Mouse (Mus musculus) kidney, embryonic 15.5 days (tissue): ENCODE data around the gene Msantd1. TPM values are rescaled to one million over a fixed set of nuclear protein-coding genes. Genes with fewer than 3 reads are reported as not detected.
A peak's percentile ranks its signal among the peaks of the same experiment; 100 is the strongest.
"Not testable (repeated sequence)": the region's sequence is repeated elsewhere in the genome, so short reads cannot be mapped to it uniquely, and the experiment has no call there.

Experiments used
- ATAC-seq: fragments of 200-750 bp; cut with Nextera tagmentation; replicated peaks from 2 replicates; pipeline ENCODE4 v1.8.0; 2017; ENCODE audit warnings: moderate TSS enrichment; ENCODE audit not compliant: low FRiP score
- H3K27ac ChIP-seq: fragments of 300-500 bp; sonication (generic); 2 replicates; pipeline ENCODE4 v1.5.1; 2015; ENCODE audit warnings: mild to moderate bottlenecking, inconsistent platforms
- H3K27me3 ChIP-seq: fragments of 300-500 bp; sonication (generic); 2 replicates; pipeline ENCODE4 v1.6.1; 2015; ENCODE audit warnings: inconsistent platforms
- H3K36me3 ChIP-seq: fragments of 300-500 bp; sonication (generic); 2 replicates; pipeline ENCODE4 v1.6.1; 2015; ENCODE audit warnings: inconsistent platforms
- H3K4me1 ChIP-seq: fragments of 300-500 bp; sonication (generic); 2 replicates; pipeline ENCODE4 v1.6.1; 2015; ENCODE audit warnings: inconsistent platforms
- H3K4me2 ChIP-seq: fragments of 300-500 bp; sonication (generic); 2 replicates; pipeline ENCODE4 v1.6.1; 2015; ENCODE audit warnings: moderate library complexity, mild to moderate bottlenecking, inconsistent platforms
- H3K4me3 ChIP-seq: fragments of 300-500 bp; sonication (generic); replicated peaks from 2 replicates; pipeline ENCODE4 v1.5.1; 2015; ENCODE audit warnings: mild to moderate bottlenecking, inconsistent platforms
- H3K9ac ChIP-seq: fragments of 300-500 bp; sonication (generic); 2 replicates; pipeline ENCODE4 v1.6.1; 2015; ENCODE audit warnings: mild to moderate bottlenecking, inconsistent platforms
- H3K9me3 ChIP-seq: fragments of 300-500 bp; sonication (generic); replicated peaks from 2 replicates; pipeline ENCODE4 v1.6.1; 2016; ENCODE audit warnings: inconsistent platforms
- WGBS: fragments of 180-500 bp; shearing (Covaris S2); methylation state at CpG from one replicate; pipeline ENCODE4 v1.1.7; 2015; ENCODE audit warnings: mixed read lengths; 5-methylcytosine and 5-hydroxymethylcytosine counted together
- polyA plus RNA-seq: library from polyadenylated mRNA; unstranded; fragments of >200 nt; fragmentation: Nextera tagmentation; extraction: Ambion mirVana; gene quantifications from 2 replicates; pipeline ENCODE4 v1.2.1, GENCODE M21; 2015

Msantd1 gene
- polyA plus RNA-seq, result 0.42 and 0.68 TPM in 2 replicates

DNA sequence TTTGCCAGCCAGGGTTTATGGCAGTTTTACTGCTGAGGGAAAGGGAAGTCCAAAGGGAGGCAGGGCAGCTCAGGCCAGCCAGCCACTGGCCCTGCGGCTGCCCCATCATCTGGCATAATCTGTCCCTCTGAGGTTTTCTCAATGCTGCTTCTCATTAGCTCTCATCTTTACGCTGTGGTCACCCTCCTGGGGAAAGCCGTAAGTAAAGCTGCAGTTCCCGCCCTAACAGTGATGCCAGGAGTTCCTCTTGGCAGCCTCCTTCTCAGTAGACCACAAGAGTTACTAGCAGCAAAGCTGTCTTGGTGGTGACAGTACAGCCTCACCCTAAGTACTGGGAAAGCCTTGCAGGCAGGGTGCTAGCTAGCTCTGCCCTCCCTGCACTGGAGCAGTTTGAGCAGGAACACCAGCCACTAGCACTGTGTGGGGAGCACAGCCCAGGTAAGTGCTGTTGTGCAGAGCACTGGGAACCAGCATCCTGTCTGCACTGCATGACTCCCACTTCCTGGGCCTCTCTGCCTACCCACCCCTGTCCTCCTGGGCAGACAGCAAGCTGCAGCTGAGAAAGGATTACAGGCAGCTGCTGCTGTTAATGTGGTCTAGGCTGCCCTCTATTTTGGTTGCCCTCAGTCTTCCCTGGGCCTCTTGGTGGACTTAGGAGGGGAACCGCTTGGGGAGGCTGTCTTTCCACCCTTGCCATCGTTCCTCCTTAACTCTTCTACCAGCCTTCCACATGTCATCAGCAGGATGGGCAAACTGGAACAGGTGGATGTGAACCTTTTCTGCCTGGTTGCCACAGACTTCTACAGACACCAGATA lies at the start of gene Msantd1:
Gene Msantd1, plus strand, starts transcription at position 103 of the 816 bp plus-strand sequence.
- WGBS, result 79% methylated on average over 6 of the region's 6 CpGs
- no peak within 1 kb of the TSS for H3K27ac ChIP-seq
- H3K9ac ChIP-seq, result no peak within 1 kb of the TSS
- no peak for ATAC-seq
- H3K4me1 ChIP-seq, result no peaks in the 10 kb centered on the region
- H3K36me3 ChIP-seq, result peaks cover 65% of the 10 kb centered on the region
- H3K9me3 ChIP-seq, result no peaks in the 10 kb centered on the region
- no peaks in the 10 kb centered on the region for H3K27me3 ChIP-seq
- no peak within 1 kb of the TSS for H3K4me3 ChIP-seq
- no peak within 1 kb of the TSS for H3K4me2 ChIP-seq

DNA sequence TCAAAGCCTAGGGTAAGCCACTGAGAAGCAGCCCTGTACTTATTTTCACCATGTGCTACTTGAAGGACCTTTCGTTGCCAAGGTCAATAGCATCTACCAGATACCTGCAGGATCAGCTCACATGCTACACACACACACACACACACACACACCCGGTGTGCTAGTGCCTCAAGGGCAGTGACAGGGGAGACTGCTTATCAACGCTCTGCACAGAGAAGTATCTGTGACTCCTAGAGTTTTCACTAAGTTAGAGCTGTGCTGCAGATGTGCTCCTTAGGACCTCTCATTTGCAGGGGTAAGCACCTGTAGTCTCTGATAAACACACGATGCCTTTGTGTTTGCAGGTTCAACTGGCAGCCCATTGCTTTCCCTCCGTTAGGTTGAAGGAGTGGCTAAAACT lies 42.4 kb upstream of the Msantd1 start:
- Histone ChIP-seq H3K27me3 (no peaks in the 10 kb centered on the region), H3K4me1 (no peaks in the 10 kb centered on the region), H3K4me2 (no peak overlapping the region), H3K27ac (no peak overlapping the region), H3K9ac (no peak overlapping the region), H3K4me3 (no peak overlapping the region), H3K36me3 (peaks cover 64% of the 10 kb centered on the region), H3K9me3 (no peaks in the 10 kb centered on the region)
- WGBS, result 92% methylated on average over 5 of the region's 5 CpGs
- ATAC-seq, result no peak

DNA sequence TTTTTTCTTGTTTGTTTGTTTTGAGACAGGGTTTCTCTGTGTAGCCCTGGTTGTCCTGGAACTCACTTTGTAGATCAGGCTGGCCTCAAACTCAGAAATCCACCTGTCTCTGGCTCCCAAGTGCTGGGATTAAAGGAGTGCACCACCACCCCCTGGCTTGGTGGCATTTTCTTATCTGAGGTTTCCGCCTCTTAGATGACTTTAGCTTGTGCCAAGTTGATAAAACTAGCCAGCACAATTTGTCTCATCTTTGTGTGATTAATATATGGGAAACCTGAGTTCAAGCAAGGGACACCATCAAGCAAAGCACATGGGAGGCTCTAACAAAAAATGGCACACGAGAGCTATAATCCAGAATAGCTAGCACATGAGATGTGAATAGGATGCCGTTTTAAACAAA lies 27.5 kb upstream of the Msantd1 start:
- H3K27me3 ChIP-seq, H3K9ac ChIP-seq, H3K4me2 ChIP-seq, ATAC-seq, H3K27ac ChIP-seq, H3K4me1 ChIP-seq, H3K9me3 ChIP-seq, H3K4me3 ChIP-seq: not testable (repeated sequence)
- peaks cover 87% of the 10 kb centered on the region for H3K36me3 ChIP-seq
- WGBS, result 94% methylated on average over 3 of the region's 3 CpGs

DNA sequence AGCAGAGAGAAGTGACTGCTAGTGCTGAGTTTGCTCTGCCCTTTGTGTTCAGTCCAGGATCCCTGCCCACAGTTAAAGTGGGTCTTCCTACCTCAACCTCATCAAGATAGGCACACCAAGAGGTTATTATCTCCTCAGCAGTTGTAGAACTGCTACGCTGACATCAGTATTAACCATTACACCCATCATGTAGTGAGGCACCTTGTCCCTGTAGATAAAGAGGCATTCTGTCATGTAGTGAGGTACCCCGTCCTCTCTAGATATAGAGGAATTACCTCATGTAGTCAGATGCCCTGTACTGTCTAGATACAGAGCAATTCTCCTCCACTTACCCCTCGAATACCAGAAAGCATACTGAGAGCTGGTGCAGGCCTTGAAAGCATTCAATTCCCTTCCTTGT lies 26.8 kb upstream of the Msantd1 start:
- ATAC-seq, result peak; percentile 29; the same call in 1 of the 2 replicates
- Histone ChIP-seq H3K36me3 (peaks cover 82% of the 10 kb centered on the region), H3K4me1 (no peaks in the 10 kb centered on the region), H3K27me3 (no peaks in the 10 kb centered on the region), H3K9me3 (no peaks in the 10 kb centered on the region), H3K9ac (no peak overlapping the region), H3K27ac (no peak overlapping the region), H3K4me2 (no peak overlapping the region), H3K4me3 (no peak overlapping the region)
- 93% methylated on average over 3 of the region's 3 CpGs for WGBS

DNA sequence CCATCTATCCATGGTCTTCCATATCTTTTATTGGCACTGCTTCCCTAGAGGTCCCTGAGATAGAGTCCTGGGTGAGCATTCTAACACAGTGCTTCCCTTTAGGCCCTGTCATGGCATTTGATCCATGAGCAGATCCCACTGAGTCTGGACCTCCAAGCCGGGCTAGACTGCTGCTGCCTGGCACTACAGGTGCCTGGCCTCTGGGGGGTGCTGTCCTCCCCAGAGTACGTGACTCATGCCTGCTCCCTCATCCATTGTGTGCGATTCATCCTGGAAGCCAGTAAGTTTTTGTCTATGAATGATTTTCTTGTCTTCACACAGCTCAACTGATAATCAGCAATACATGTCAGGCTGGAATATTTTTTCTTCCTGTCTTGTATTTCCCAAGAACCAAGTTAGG lies 22.6 kb upstream of the Msantd1 start:
- H3K36me3 ChIP-seq, result peaks cover 83% of the 10 kb centered on the region
- no peak for ATAC-seq
- no peaks in the 10 kb centered on the region for H3K9me3 ChIP-seq
- H3K9ac ChIP-seq, result no peak overlapping the region
- no peaks in the 10 kb centered on the region for H3K27me3 ChIP-seq
- H3K4me3 ChIP-seq, result no peak overlapping the region
- no peak overlapping the region for H3K27ac ChIP-seq
- 90% methylated on average over 3 of the region's 3 CpGs for WGBS
- H3K4me1 ChIP-seq, result no peaks in the 10 kb centered on the region
- no peak overlapping the region for H3K4me2 ChIP-seq

DNA sequence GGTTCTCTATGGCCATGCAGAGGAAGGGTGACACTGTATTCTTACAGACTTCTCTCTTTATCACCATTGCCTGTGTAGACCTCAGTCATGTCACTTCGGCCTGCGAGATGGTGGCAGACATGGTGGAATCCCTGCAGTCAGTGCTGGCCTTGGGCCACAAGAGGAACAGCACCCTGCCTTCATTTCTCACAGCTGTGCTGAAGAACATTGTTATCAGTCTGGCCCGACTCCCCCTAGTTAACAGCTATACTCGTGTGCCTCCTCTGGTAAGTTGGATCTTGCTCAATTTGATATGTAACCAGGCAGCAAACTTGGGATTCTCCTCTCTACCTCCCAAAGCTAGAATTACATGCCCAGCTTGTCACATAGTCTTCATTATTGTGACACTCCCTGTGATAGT lies 18.6 kb upstream of the Msantd1 start:
- 90% methylated on average over 4 of the region's 4 CpGs for WGBS
- Histone ChIP-seq H3K9ac (no peak overlapping the region), H3K4me3 (no peak overlapping the region), H3K4me2 (no peak overlapping the region), H3K4me1 (no peaks in the 10 kb centered on the region), H3K27ac (no peak overlapping the region), H3K36me3 (peaks cover 88% of the 10 kb centered on the region), H3K27me3 (no peaks in the 10 kb centered on the region), H3K9me3 (no peaks in the 10 kb centered on the region)
- no peak for ATAC-seq

DNA sequence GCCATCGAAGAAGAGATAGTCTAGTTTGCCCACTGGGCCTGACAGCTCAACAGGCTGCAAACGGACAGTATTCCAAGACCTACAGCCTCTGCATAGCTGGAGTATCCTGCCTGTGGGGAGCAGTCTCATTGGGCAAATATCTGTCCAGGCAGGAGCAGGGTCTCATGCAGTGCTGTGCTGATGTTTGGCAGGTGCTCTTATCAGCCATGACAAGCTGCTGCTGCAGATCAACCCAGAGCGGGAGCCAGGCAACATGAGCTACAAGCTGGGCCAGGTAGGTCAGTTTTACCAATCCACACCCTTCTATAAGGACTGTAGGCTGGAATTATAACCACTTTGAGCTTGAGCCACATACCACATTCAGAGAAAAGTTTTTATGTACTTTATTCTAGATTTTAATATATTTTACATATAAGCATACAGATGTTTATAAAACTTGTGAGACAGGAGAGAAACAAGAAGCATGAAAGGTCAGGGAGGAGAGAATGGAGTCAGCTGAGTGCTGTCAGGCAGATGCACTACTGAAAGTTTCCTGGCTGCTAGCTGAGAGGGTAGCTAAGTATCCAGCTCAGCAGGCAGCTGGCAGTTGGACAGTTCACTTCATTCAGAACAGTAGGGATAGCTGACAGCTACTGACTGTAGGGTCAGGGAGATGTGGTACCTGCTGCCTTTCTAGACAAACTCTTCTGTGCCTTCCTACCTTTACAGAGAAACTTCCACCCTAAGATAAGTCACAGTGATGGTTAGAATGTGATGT lies 10.9 kb upstream of the Msantd1 start:
- H3K9ac ChIP-seq, result no peak overlapping the region
- H3K9me3 ChIP-seq, result no peaks in the 10 kb centered on the region
- H3K4me3 ChIP-seq, result no peak overlapping the region
- ATAC-seq, result peak; percentile 70; the same call in 1 of the 2 replicates
- H3K4me1 ChIP-seq, result no peaks in the 10 kb centered on the region
- no peak overlapping the region for H3K27ac ChIP-seq
- H3K27me3 ChIP-seq, result no peaks in the 10 kb centered on the region
- H3K36me3 ChIP-seq, result peaks cover 95% of the 10 kb centered on the region
- WGBS, result 92% methylated on average over 3 of the region's 3 CpGs
- H3K4me2 ChIP-seq, result no peak overlapping the region

DNA sequence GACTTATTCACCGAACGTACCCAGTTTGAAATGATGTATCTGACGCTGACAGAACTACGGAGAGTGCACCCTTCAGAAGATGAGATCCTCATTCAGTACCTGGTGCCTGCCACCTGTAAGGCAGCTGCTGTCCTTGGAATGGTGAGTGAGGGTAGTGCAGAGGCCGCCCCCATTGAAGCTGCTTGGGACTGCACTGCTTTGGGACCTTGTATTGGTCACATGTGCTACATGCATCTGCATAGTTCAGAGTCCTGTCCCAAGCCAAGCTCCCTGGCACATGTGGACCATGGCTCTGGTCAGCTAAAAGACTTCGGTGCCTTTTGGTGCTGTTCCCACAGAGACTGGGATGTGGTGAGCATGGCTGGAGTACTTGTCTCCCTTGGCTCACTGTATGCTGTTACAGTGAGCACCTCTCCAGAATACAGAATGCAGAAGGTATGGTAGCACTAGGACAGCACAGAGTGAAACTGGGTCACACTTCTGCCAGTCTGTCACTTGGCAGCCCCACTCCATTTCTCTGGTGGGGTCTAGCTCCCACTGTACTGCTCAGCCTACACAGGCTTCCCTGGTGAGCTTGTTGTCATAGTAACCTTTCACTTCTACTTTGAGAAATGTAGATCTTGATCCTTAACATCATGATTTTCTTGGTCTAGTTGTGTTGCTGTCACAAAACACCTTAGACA lies 7.9 kb upstream of the Msantd1 start:
- no peaks in the 10 kb centered on the region for H3K9me3 ChIP-seq
- H3K4me2 ChIP-seq, result no peak overlapping the region
- H3K9ac ChIP-seq, result no peak overlapping the region
- 96% methylated on average over 6 of the region's 6 CpGs for WGBS
- peaks cover 97% of the 10 kb centered on the region for H3K36me3 ChIP-seq
- no peaks in the 10 kb centered on the region for H3K27me3 ChIP-seq
- no peak for ATAC-seq
- no peak overlapping the region for H3K27ac ChIP-seq
- no peak overlapping the region for H3K4me3 ChIP-seq
- no peaks in the 10 kb centered on the region for H3K4me1 ChIP-seq

DNA sequence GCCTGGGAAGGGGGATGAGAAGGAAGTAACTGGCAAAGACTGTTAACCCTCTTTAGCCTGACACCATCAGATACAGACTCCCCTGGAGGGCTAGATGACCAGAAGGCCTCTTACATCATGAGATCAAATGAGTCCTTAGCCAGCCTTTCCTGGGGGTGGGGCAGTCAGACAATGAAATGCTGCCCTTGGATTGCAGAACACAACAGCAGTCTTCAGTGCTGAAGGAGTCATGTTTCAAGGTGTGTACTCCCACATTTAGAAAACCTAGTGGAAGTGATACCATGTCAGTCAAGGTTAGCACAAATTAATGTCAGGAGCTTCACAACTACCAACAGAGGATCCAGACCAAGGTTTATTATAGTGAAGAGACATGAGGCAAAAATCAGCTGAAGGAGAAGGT lies 5.4 kb upstream of the Msantd1 start:
- no peak for ATAC-seq
- Histone ChIP-seq H3K36me3 (peaks cover 97% of the 10 kb centered on the region), H3K9me3 (no peaks in the 10 kb centered on the region), H3K27me3 (no peaks in the 10 kb centered on the region), H3K4me1 (no peaks in the 10 kb centered on the region), H3K4me2 (no peak overlapping the region), H3K9ac (no peak overlapping the region), H3K27ac (no peak overlapping the region), H3K4me3 (no peak overlapping the region)

DNA sequence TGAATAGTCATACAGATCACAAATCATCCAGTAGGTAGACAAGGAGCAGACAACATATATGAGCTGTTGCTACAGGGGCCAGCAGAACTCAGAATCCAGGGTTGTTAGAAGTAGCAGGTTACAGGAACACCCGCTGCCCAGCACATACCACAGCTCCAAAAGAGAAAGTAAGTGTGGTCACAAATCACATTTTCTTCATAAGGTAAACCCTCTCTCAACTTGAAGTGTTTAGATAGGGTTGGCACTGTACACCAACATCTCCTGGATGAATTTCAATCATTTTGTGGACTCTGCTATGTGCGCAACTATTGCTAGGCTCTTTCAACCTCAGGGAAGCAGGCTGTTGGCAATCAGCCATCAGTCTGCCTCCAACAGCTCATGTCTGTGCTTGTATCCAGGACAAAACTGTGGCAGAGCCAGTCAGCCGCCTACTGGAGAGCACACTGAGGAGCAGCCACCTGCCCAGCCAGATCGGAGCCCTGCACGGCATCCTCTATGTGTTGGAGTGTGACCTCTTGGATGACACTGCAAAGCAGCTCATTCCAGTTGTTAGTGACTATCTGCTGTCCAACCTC lies 4.9 kb upstream of the Msantd1 start:
- Histone ChIP-seq H3K4me3 (no peak overlapping the region), H3K36me3 (peaks cover 97% of the 10 kb centered on the region), H3K27ac (no peak overlapping the region), H3K27me3 (no peaks in the 10 kb centered on the region), H3K4me2 (no peak overlapping the region), H3K9me3 (no peaks in the 10 kb centered on the region), H3K4me1 (no peaks in the 10 kb centered on the region), H3K9ac (no peak overlapping the region)
- ATAC-seq, result no peak
- WGBS, result 86% methylated on average over 5 of the region's 5 CpGs

DNA sequence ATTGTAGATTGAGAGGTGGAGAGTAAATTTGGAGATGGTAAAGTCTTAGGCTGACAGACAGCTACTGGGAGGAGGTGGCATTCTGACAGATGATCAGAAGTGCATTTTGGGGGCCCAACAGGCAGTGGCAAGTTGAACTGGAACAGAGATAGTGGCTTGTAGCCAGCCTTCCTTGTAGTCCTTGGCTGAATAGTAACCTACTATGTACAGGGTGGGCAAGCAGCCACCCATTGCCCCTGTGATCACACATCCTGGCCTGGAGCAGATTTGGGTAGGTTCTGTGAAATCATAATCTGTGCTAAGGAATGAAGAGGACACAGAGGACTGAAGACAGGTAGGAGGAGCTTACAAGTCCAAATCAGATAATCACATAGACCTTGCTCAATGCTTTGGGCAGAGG lies 3.4 kb upstream of the Msantd1 start:
- H3K36me3 ChIP-seq, result peaks cover 95% of the 10 kb centered on the region
- H3K9me3 ChIP-seq, result no peaks in the 10 kb centered on the region
- no peak for ATAC-seq
- H3K27me3 ChIP-seq, result no peaks in the 10 kb centered on the region
- no peaks in the 10 kb centered on the region for H3K4me1 ChIP-seq
- no peak overlapping the region for H3K9ac ChIP-seq
- no peak overlapping the region for H3K4me2 ChIP-seq
- no peak overlapping the region for H3K4me3 ChIP-seq
- no peak overlapping the region for H3K27ac ChIP-seq

DNA sequence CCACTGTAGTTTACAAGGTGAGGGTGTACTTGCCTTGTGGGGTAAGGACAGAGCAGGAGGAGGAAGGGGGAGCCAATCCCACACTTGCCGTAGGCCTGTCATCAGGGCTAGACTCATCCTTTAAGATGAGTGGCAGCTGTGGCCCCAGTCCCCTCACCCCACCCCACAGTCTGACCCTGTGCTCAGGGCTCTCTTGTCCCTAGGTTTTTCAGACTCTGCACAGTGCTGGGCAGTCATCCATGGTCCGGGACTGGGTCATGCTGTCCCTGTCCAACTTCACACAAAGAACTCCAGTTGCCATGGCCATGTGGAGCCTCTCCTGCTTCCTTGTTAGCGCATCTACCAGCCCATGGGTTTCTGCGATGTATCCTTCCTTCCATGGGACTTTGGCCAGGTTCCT lies 582 bp upstream of the Msantd1 start:
- Histone ChIP-seq H3K4me3 (no peak overlapping the region), H3K4me2 (no peak overlapping the region), H3K9ac (no peak overlapping the region), H3K9me3 (no peaks in the 10 kb centered on the region), H3K4me1 (no peaks in the 10 kb centered on the region), H3K36me3 (peaks cover 72% of the 10 kb centered on the region), H3K27me3 (no peaks in the 10 kb centered on the region), H3K27ac (no peak overlapping the region)
- 87% methylated on average over 4 of the region's 4 CpGs for WGBS
- no peak for ATAC-seq
